Mouse (Mus musculus) ovary, postnatal 10 days (tissue): ENCODE results near the gene Grm5.

Experiments
- DNase-seq: peaks from one replicate; pipeline ENCODE4 v3.0.0; 2022; ENCODE audit warnings: low spot score

Gene Grm5

DNA sequence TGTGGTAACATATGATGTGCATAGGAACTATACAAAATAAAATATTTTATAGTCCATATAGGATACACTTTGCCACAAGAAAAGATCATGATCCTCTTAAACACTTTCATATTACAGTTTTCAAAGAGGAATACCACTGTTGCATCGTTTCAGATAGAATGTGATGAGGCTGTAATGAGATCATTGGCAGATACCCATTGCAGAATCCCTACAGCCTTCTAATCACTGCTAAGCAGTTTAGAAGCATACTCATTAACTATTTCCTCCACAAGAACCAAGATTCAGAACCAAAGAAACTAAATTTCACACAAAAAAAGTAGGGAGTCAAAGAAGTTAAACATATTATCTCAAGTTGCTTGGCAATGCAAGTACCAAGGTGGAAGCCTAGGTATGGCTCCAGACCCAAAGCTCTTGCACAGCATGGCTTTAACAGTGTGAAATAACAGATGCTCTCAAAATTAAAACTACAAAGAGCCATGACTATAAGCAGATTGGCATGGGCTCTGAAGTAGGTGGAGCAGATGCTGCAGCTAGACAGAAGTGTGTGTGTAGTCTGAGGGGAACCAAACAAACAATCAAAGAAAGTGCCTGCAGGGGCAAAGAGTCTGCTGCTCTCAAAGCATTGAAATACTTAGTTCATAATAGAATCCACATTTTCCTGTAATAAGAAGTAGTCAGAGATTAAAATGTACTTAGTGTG, 575.7 kb downstream of the Grm5 start:
- DNase-seq: no peak

DNA sequence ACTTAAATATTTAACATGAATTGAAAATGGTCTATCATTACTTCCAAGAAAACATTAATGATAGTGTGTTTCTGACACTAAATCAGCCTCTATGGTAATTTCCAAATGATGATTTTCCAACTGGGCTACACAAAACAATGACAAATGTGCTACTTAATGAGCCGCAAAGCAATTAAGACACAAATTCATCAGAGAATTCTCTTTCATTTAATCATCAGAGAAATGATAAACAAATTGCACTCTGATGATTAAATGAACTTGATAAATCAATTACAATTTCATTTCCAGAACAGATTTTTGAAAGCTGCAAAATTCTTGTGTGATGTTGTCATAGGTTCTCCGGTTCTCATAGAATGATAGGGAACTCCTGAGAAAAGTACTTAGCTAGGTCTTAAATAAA, 577.6 kb downstream of the Grm5 start:
- no peak for DNase-seq
